Mouse (Mus musculus) midbrain, embryonic 10.5 days (tissue): Measurements from ENCODE around the gene Pwp2. TPM values are rescaled to one million over a fixed set of nuclear protein-coding genes. Genes with fewer than 3 reads are reported as not detected.

Source experiments
- DNase-seq: peaks from one replicate; pipeline ENCODE4 v3.0.0-alpha.2; 2017; ENCODE audit warnings: low spot score
- H3K27ac ChIP-seq: fragments of 300-500 bp; sonication (generic); replicated peaks from 2 replicates; pipeline ENCODE4 v1.5.1; 2016; ENCODE audit warnings: mild to moderate bottlenecking
- H3K27me3 ChIP-seq: fragments of 300-500 bp; sonication (generic); 2 replicates; pipeline ENCODE4 v1.6.1; 2016; ENCODE audit warnings: low read depth, mild to moderate bottlenecking; ENCODE audit not compliant: poor library complexity, severe bottlenecking
- H3K36me3 ChIP-seq: fragments of 300-500 bp; sonication (generic); 2 replicates; pipeline ENCODE4 v1.6.1; 2016; ENCODE audit warnings: mild to moderate bottlenecking, moderate library complexity
- H3K4me1 ChIP-seq: fragments of 300-500 bp; sonication (generic); 2 replicates; pipeline ENCODE4 v1.6.1; 2016
- H3K4me3 ChIP-seq: fragments of 300-500 bp; sonication (generic); 2 replicates; pipeline ENCODE4 v1.5.1; 2016; ENCODE audit warnings: mild to moderate bottlenecking, moderate library complexity
- H3K9me3 ChIP-seq: fragments of 300-500 bp; sonication (generic); replicated peaks from 2 replicates; pipeline ENCODE4 v1.6.1; 2016; ENCODE audit warnings: mild to moderate bottlenecking
- WGBS: fragments of 180-500 bp; shearing (Covaris S2); methylation state at CpG from one replicate; pipeline ENCODE4 v1.1.7; 2016; 5-methylcytosine and 5-hydroxymethylcytosine counted together
- polyA plus RNA-seq: library from polyadenylated mRNA; unstranded; fragments of >200 nt; fragmentation: Nextera tagmentation; extraction: Ambion mirVana; gene quantifications from 2 replicates; pipeline ENCODE4 v1.2.1, GENCODE M21; 2016

The Pwp2 gene
- 29.8 and 31.1 TPM in 2 replicates for polyA plus RNA-seq

- Histone ChIP-seq H3K4me1 (peaks cover 20% of the 10 kb centered on the region), H3K27me3 (no peaks in the 10 kb centered on the region)
These were observed at the start of gene Pwp2 for GRCm38 (mm10) chr10:78184531-78185380. Gene Pwp2, minus strand, starts transcription at chr10:78185149.

GRCm38 (mm10) chr10:78233756-78234155 lies 48.8 kb upstream of the Pwp2 start:
- WGBS, result 91% methylated on average over 6 of the region's 6 CpGs
- Histone ChIP-seq H3K36me3 (peaks cover 28% of the 10 kb centered on the region), H3K27ac (no peak overlapping the region), H3K9me3 (no peaks in the 10 kb centered on the region), H3K4me1 (no peaks in the 10 kb centered on the region), H3K27me3 (no peaks in the 10 kb centered on the region), H3K4me3 (no peak overlapping the region)
- DNase-seq, result no peak

More at GRCm38 (mm10) chr10:78184531-78185380, at the start of gene Pwp2:
- DNase-seq, result peak; percentile 91
- Histone ChIP-seq H3K9me3 (no peaks in the 10 kb centered on the region), H3K36me3 (peaks cover 70% of the 10 kb centered on the region), H3K27ac (peak within 1 kb of the TSS; percentile 74), H3K4me3 (peak within 1 kb of the TSS; percentile 82)
- 2% methylated on average over 47 of the region's 47 CpGs for WGBS

- WGBS, result 92% methylated on average over 5 of the region's 5 CpGs
- no peak for DNase-seq
- H3K27ac ChIP-seq, result no peak overlapping the region
- peaks cover 28% of the 10 kb centered on the region for H3K36me3 ChIP-seq
- H3K4me1 ChIP-seq, result no peaks in the 10 kb centered on the region
- no peaks in the 10 kb centered on the region for H3K9me3 ChIP-seq
- H3K27me3 ChIP-seq, result no peaks in the 10 kb centered on the region
- no peak overlapping the region for H3K4me3 ChIP-seq
These were observed 48.2 kb upstream of the Pwp2 start for GRCm38 (mm10) chr10:78233161-78233560.

GRCm38 (mm10) chr10:78232301-78232980 lies 47.5 kb upstream of the Pwp2 start:
- no peak overlapping the region for H3K27ac ChIP-seq
- DNase-seq, result no peak
- 86% methylated on average over 4 of the region's 4 CpGs for WGBS

GRCm38 (mm10) chr10:78228560-78228928 lies 43.6 kb upstream of the Pwp2 start:
- Histone ChIP-seq H3K9me3 (no peaks in the 10 kb centered on the region), H3K4me1 (no peaks in the 10 kb centered on the region), H3K4me3 (no peak overlapping the region), H3K27ac (no peak overlapping the region), H3K27me3 (no peaks in the 10 kb centered on the region), H3K36me3 (peaks cover 51% of the 10 kb centered on the region)
- no peak for DNase-seq
- 90% methylated on average over 5 of the region's 5 CpGs for WGBS

More at GRCm38 (mm10) chr10:78232301-78232980, 47.5 kb upstream of the Pwp2 start:
- no peaks in the 10 kb centered on the region for H3K9me3 ChIP-seq
- H3K36me3 ChIP-seq, result peaks cover 32% of the 10 kb centered on the region
- no peaks in the 10 kb centered on the region for H3K27me3 ChIP-seq
- no peaks in the 10 kb centered on the region for H3K4me1 ChIP-seq
- no peak overlapping the region for H3K4me3 ChIP-seq

- Histone ChIP-seq H3K4me1 (no peaks in the 10 kb centered on the region), H3K27me3 (no peaks in the 10 kb centered on the region), H3K9me3 (no peaks in the 10 kb centered on the region), H3K27ac (no peak overlapping the region), H3K4me3 (no peak overlapping the region), H3K36me3 (peaks cover 51% of the 10 kb centered on the region)
- DNase-seq, result no peak
- WGBS, result 94% methylated on average over 8 of the region's 8 CpGs
These were observed 43.1 kb upstream of the Pwp2 start for GRCm38 (mm10) chr10:78227875-78228559.

- Histone ChIP-seq H3K4me1 (no peaks in the 10 kb centered on the region), H3K27me3 (no peaks in the 10 kb centered on the region), H3K4me3 (no peak overlapping the region), H3K9me3 (no peaks in the 10 kb centered on the region), H3K36me3 (peaks cover 67% of the 10 kb centered on the region), H3K27ac (no peak overlapping the region)
- WGBS, result 91% methylated on average over 6 of the region's 6 CpGs
- DNase-seq, result no peak
These were observed 39.2 kb upstream of the Pwp2 start for GRCm38 (mm10) chr10:78224136-78224535.

GRCm38 (mm10) chr10:78222908-78223307 lies 38.0 kb upstream of the Pwp2 start:
- Histone ChIP-seq H3K36me3 (peaks cover 67% of the 10 kb centered on the region), H3K9me3 (no peaks in the 10 kb centered on the region), H3K27ac (no peak overlapping the region), H3K27me3 (no peaks in the 10 kb centered on the region), H3K4me1 (no peaks in the 10 kb centered on the region), H3K4me3 (no peak overlapping the region)
- WGBS, result 90% methylated on average over 4 of the region's 4 CpGs
- no peak for DNase-seq

GRCm38 (mm10) chr10:78221315-78221714 lies 36.4 kb upstream of the Pwp2 start:
- peaks cover 68% of the 10 kb centered on the region for H3K36me3 ChIP-seq
- WGBS, result 90% methylated on average over 7 of the region's 7 CpGs

GRCm38 (mm10) chr10:78219528-78219927 lies 34.6 kb upstream of the Pwp2 start:
- H3K4me3 ChIP-seq, result no peak overlapping the region
- H3K27ac ChIP-seq, result no peak overlapping the region
- H3K27me3 ChIP-seq, result no peaks in the 10 kb centered on the region
- peaks cover 80% of the 10 kb centered on the region for H3K36me3 ChIP-seq
- WGBS, result 93% methylated on average over 1 of the region's 1 CpGs
- no peak for DNase-seq
- no peaks in the 10 kb centered on the region for H3K9me3 ChIP-seq
- H3K4me1 ChIP-seq, result no peaks in the 10 kb centered on the region

More at GRCm38 (mm10) chr10:78221315-78221714, 36.4 kb upstream of the Pwp2 start:
- no peaks in the 10 kb centered on the region for H3K4me1 ChIP-seq
- H3K27me3 ChIP-seq, result no peaks in the 10 kb centered on the region
- no peak for DNase-seq
- no peak overlapping the region for H3K4me3 ChIP-seq
- no peak overlapping the region for H3K27ac ChIP-seq
- H3K9me3 ChIP-seq, result no peaks in the 10 kb centered on the region

- Histone ChIP-seq H3K27me3 (no peaks in the 10 kb centered on the region), H3K36me3 (peaks cover 88% of the 10 kb centered on the region), H3K27ac (no peak overlapping the region), H3K4me3 (no peak overlapping the region), H3K9me3 (no peaks in the 10 kb centered on the region), H3K4me1 (no peaks in the 10 kb centered on the region)
- WGBS, result 95% methylated on average over 6 of the region's 6 CpGs
- DNase-seq, result no peak
These were observed 33.6 kb upstream of the Pwp2 start for GRCm38 (mm10) chr10:78218576-78218975.

GRCm38 (mm10) chr10:78216376-78217083 lies 31.6 kb upstream of the Pwp2 start:
- H3K27ac ChIP-seq, result no peak overlapping the region
- no peaks in the 10 kb centered on the region for H3K9me3 ChIP-seq
- DNase-seq, result no peak
- no peaks in the 10 kb centered on the region for H3K4me1 ChIP-seq
- H3K4me3 ChIP-seq, result no peak overlapping the region
- WGBS, result 85% methylated on average over 6 of the region's 6 CpGs
- H3K27me3 ChIP-seq, result no peaks in the 10 kb centered on the region
- peaks cover 98% of the 10 kb centered on the region for H3K36me3 ChIP-seq
